Mouse (Mus musculus): ENCODE data around the gene Dtymk.
"Not testable (repeated sequence)": the region's sequence is repeated elsewhere in the genome, so short reads cannot be mapped to it uniquely, and the experiment has no call there.

Dtymk gene

DNA sequence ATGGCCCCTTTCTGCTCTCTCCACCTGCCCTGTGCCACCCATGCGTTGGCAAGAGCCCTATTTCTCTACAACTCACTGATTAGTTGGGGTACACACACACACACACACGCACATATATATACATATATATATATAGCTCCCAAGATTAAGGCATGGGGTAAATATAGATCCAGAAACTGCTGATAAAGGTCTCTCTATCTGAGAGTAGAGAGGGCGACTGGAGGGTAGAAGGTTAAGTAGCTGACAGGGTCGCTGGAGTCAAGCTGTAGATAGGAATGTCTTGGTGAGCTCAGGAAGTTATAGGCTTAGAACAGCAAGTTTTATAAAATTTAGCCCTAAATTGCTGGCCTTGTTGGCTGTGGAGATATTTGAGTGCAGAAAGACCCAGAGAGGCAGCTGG, 3.1 kb upstream of the Dtymk start:
- no peak for DNase-seq (ENCODE audit: low read depth)

GRCm38 (mm10) chr1:93803556-93804507, 2.1 kb upstream of the Dtymk start, which contains the start of gene Ing5:
Ing5 (plus strand) TSS chr1:93803965.
- DNase-seq (ENCODE audit: low read depth), result peak; percentile 90

DNA sequence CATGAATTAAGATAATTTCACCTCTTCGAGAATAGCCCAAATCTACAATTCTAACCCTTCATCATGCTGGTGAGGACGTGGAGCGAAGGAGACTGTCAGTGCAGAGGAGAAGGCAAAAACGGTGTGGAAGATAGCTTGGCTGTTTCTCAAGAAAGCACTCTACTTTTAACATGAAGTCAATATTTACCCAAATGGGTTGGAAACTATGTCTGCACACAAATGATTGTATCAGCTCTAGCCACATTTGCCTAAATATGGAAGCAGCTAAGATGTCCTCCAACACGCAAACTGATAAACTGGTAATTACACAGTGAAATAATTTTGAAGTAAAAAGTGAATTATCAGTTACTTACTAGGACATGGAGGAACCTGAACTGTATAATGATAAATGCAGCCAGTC, 1.0 kb upstream of the Dtymk start:
- DNase-seq (ENCODE audit: low read depth), result no peak

DNA sequence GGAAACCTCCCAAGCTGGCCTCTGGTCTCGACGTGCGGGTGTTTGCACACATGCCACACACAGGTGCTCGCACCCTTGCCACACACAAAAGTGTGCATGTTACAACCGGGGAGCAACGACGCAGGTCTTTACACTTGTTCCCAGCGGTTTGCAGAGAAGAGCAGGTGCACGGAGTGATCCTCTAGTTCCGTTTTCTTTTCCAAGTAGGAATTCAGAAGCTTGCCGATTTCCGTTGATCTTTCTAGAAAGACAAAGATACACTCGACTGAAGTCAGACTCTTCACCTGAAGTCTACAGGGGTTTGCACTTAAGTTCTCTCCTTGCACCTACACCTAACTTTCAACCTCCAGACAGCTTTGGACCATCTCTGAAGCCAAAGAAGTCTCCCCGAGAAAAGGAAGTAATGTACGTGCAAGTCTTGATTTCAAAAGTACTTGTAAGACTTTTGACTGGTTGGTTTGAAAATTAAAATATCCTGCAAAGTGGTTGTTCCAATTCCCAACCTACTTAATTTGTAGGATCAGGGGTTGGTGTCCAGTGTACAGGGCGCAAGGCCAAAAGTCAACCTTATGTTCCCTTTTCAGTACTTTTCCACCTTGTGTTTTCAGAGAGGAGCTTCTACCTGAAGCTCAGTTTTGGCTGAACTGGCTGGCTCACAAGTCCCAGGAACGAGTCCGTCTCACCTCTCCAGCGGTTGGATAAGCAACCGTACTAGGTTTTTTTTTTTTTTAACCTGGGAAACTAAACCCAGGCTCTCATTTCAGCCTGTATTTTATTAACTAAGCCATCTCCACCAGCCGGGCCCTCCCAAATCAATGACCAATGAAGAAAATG, 847 bp downstream of the Dtymk start:
- DNase-seq (ENCODE audit: low read depth), result no peak

GRCm38 (mm10) chr1:93795886-93796285, 5.8 kb downstream of the Dtymk start:
- no peak for DNase-seq (ENCODE audit: low read depth)

GRCm38 (mm10) chr1:93794526-93794925, 7.2 kb downstream of the Dtymk start:
- DNase-seq (ENCODE audit: low read depth), result no peak

- no peak for DNase-seq (ENCODE audit: low read depth)
These were observed 14.8 kb downstream of the Dtymk start for GRCm38 (mm10) chr1:93786912-93787311.

- DNase-seq (ENCODE audit: low read depth), result no peak
These were observed 25.0 kb downstream of the Dtymk start for GRCm38 (mm10) chr1:93776686-93777085.

DNA sequence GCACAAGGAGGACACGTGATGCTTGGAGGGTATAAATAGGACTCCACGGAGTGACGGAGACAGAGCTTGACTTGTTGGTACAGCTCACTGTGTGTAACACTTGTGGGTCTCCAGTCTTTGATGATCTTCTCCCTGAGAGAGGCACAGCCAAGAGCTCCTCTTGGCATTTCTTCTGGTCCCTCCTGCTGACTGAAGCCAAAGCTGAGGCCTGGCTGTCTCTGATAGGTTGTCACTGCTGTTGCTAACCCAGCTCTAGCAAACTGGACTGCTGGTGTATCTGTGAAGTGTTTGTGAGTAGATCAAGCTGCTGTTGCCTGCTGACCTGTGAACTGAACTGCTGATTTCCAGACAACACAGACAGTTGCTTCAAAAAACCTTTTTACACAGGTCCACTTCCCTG, 31.8 kb downstream of the Dtymk start:
- DNase-seq (ENCODE audit: low read depth), result no peak

DNA sequence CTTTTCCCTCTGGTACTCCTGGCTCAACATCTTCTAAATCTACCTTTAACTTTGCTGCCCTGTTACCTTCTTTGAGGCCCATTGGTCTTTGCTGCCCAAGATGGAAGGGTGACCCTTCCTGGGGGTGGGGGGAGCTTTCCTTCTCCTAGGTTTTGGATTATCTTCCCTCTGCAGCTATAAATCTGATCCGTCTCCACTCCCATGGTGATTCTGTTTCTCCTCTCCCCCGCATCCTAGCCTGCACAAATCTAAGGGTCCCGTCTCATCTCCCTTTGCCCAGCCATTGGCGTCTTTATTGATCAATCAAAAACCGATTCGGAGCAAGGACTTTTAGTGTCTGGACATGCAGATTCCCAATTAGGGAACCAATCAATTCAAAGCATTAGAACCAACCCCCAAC, 34.1 kb downstream of the Dtymk start:
- DNase-seq (ENCODE audit: low read depth), result no peak

DNA sequence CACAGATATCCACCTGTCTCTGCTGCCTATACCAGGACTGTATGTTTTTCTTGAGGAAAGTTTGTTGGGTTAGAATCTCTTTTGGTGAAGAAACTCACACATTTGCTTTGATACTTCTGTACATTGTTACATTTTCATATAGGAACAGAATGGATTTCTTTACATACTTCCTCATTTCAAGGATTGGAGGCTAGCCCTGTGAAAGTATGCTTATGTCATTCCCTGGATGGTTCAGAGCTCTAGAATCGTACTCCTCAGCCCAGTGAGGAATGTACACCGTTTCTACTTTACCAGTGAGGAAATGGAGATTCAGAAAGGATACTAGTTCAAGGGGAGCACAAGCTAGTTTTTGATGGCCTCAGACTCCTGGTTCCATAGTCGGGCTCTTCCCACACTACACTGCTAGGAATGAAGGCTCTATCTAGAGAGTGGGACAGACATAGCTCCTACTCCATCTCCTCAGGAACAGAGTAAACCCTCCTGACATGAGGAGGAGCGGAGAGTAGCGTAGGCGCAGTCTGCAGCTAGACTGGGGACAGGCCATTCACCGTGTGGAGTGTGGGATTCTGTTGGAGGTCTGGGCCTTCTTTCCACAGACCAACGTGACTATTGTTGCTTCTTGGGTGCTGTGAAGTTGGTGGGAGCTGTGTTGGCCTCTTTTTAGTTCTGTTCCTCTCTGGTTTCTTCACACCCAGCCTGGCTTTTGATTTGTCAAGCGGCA, 36.7 kb downstream of the Dtymk start:
- no peak for DNase-seq (ENCODE audit: low read depth)

GRCm38 (mm10) chr1:93763531-93763930, 38.2 kb downstream of the Dtymk start:
- DNase-seq (ENCODE audit: low read depth), result not testable (repeated sequence)

GRCm38 (mm10) chr1:93760076-93760475, 41.7 kb downstream of the Dtymk start:
- DNase-seq (ENCODE audit: low read depth), result no peak

- no peak for DNase-seq (ENCODE audit: low read depth)
These were observed 45.6 kb downstream of the Dtymk start for GRCm38 (mm10) chr1:93756154-93756553.

DNA sequence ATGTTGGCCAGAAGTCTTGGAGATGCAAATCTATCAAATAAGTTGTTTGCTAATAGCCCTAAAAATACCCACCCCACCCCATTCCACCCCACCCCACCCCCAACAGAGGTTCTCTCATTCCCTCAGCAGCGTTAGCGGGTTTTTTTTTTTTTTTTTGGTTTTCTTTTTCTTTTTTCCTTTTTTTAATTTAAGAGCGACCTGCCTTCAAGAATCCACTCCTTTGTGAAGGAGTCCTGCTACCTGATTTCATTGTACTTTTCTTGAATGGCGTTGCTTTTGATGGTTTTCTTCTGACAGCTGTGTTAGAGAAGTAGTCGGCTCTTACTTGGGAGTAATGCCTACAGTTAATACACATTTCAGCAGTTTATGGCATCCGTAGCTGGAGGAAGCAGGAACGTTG, 46.1 kb downstream of the Dtymk start:
- DNase-seq (ENCODE audit: low read depth), result no peak

DNA sequence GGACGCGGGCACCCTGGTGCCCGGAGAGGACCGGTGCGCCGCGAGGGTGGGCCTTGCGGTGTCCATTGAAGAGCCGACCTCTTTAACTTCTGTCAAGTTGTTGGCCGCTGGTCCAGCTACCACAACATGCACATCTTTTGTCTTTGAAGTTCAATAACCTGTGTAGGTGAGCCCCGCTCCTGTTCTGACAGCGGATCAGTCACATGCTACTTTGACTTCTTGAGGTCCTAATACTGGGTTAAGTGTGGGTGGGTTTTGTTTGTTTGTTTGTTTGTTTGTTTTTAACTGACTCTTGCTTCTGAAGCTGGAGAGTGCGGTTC, 46.5 kb downstream of the Dtymk start:
- no peak for DNase-seq (ENCODE audit: low read depth)

GRCm38 (mm10) chr1:93754573-93755290, 47.0 kb downstream of the Dtymk start, which contains the start of gene Thap4:
Thap4 (minus strand) TSS chr1:93754864.
- peak; percentile 72 for DNase-seq (ENCODE audit: low read depth)

- DNase-seq (ENCODE audit: low read depth), result no peak
These were observed 47.7 kb downstream of the Dtymk start for GRCm38 (mm10) chr1:93753911-93754572.

DNA sequence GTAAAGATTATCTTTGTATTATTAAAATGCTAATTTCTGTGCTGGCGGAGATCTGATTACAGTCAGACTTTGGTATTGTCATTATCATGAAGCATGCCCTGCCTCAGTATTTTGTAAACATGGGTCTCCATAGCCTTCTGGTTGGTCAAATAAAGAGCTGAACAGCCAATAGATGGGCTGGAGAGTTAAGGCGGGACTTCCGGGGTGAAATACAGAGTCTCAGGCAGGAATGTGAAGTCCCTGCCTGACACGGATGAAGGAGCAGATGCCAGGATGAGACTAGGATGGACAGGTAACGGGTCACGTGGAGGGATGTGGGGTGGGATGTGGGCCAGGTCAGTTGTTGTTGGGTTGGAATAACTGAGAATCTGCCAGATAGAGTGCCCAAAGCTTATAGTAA, 50.4 kb downstream of the Dtymk start, which contains the start of gene Atg4b:
Gene Atg4b, plus strand, starts transcription at position 211 of the 400 bp plus-strand sequence.
- DNase-seq (ENCODE audit: low read depth), result no peak

GRCm38 (mm10) chr1:93748539-93748938, 53.2 kb downstream of the Dtymk start:
- DNase-seq (ENCODE audit: low read depth), result peak; percentile 51

- DNase-seq (ENCODE audit: low read depth), result no peak
These were observed 55.6 kb downstream of the Dtymk start for GRCm38 (mm10) chr1:93746179-93746578.
